Mouse (Mus musculus) cerebellum, adult 2 months (tissue): Measurements from ENCODE around the gene Siae.

Source experiments
- CTCF ChIP-seq: fragments of 200-500 bp; IDR thresholded peaks from 2 replicates; pipeline ENCODE4 v1.5.1; 2011; ENCODE audit warnings: low read depth, mild to moderate bottlenecking, control low read depth, low read length, moderate library complexity, borderline replicate concordance; ENCODE audit not compliant: insufficient read depth
- POLR2A ChIP-seq: fragments of 200-500 bp; IDR thresholded peaks from 2 replicates; pipeline ENCODE4 v1.6.1; 2011; ENCODE audit warnings: low read length, control low read depth, borderline replicate concordance; ENCODE audit not compliant: insufficient read depth

GRCm38 (mm10) chr9:37646246-37646645, 90.7 kb downstream of the Siae start:
- TF ChIP-seq POLR2A (no peak), CTCF (no peak)
